30 mouse cellular contexts compared by ENCODE assay signal in genomic region chr17:48918458-48918857, GRCm38 (mm10). TPM values are rescaled to one million over a fixed set of nuclear protein-coding genes. Genes with fewer than 3 reads are reported as not detected.
"Had no signal": no experiment of that assay in that cellular context is flagged by ENCODE, and none has a peak within 500 bp of the region (broad histone marks: within the 10 kb centered on the region; RNA-seq: fewer than 3 reads in every experiment).

No protein-coding gene starts in this region.

- H3K9ac ChIP-seq: heart, embryonic 12.5 days; hindbrain, embryonic 12.5 days; hindbrain, embryonic 14.5 days; intestine, embryonic 15.5 days; limb, embryonic 13.5 days; limb, embryonic 15.5 days; liver, embryonic 12.5 days; liver, embryonic 14.5 days had no signal

- H3K4me2 ChIP-seq: heart, embryonic 12.5 days; hindbrain, embryonic 12.5 days; hindbrain, embryonic 14.5 days; intestine, embryonic 15.5 days; limb, embryonic 13.5 days; limb, embryonic 15.5 days; liver, embryonic 12.5 days had no signal

- H3K9me3 ChIP-seq: heart, embryonic 10.5 days; heart, embryonic 12.5 days; hindbrain, embryonic 10.5 days; hindbrain, embryonic 12.5 days; intestine, embryonic 15.5 days; limb, embryonic 13.5 days; limb, embryonic 15.5 days; liver, embryonic 12.5 days had no signal

- ATAC-seq: hindbrain, embryonic 16.5 days; inflammation-experienced regulatory T-cells, adult 6 months; intestine, embryonic 15.5 days; intestine, postnatal 0 days; liver, embryonic 12.5 days had no signal

- H3K27me3 ChIP-seq: hindbrain, embryonic 12.5 days; intestine, embryonic 15.5 days; limb, embryonic 13.5 days; limb, embryonic 15.5 days; liver, embryonic 12.5 days had no signal

- H3K4me1 ChIP-seq: heart, embryonic 10.5 days; heart, embryonic 12.5 days; hindbrain, embryonic 10.5 days; hindbrain, embryonic 12.5 days; intestine, embryonic 15.5 days; limb, embryonic 13.5 days; limb, embryonic 15.5 days; liver, embryonic 12.5 days had no signal

- H3K4me3 ChIP-seq: gastrocnemius, adult 2 months; heart, embryonic 10.5 days; heart, embryonic 12.5 days; hindbrain, embryonic 10.5 days; hindbrain, embryonic 12.5 days; intestine, embryonic 15.5 days; layer of hippocampus, adult 2 months; limb, embryonic 13.5 days; limb, embryonic 15.5 days; liver, embryonic 12.5 days had no signal

- H3K36me3 ChIP-seq: heart, embryonic 10.5 days; heart, embryonic 12.5 days; hindbrain, embryonic 10.5 days; hindbrain, embryonic 12.5 days; intestine, embryonic 15.5 days; limb, embryonic 13.5 days; limb, embryonic 15.5 days; liver, embryonic 12.5 days had no signal

- DNase-seq: gastrocnemius, adult 2 months; gastrocnemius, postnatal 10 days; gastrocnemius, postnatal 25 days; heart, adult 18-20 months; heart, postnatal 10 days; heart, postnatal 4 days; kidney, adult 18-20 months; kidney, adult 8-10 months; kidney, postnatal 10 days; kidney, postnatal 25 days; kidney, postnatal 4 days; layer of hippocampus, adult 9-11 months; layer of hippocampus, postnatal 36 days; left cerebral cortex, postnatal 4 days had no signal

- H3K27ac ChIP-seq: gastrocnemius, adult 2 months; heart, embryonic 10.5 days; hindbrain, embryonic 10.5 days; hindbrain, embryonic 12.5 days; hindbrain, embryonic 14.5 days; intestine, embryonic 15.5 days; layer of hippocampus, adult 2 months; limb, embryonic 13.5 days; limb, embryonic 15.5 days; liver, embryonic 12.5 days; liver, embryonic 14.5 days had no signal

RNA-seq across cellular contexts. Expression of gene Lrfn2, which starts 13.7 kb away (rescaled TPM):
- polyA plus RNA-seq: heart, embryonic 12.5 days; inflammation-experienced regulatory T-cells, adult 6 months; liver, adult 2 months; liver, embryonic 16.5 days had no signal
